18 mouse cellular contexts compared by ENCODE assay signal in genomic region chr14:48289602-48290599, GRCm38 (mm10).
A peak's percentile ranks its signal among the peaks of the same experiment; 100 is the strongest.
DNase-seq lines count a peak whose midpoint lies in the region; ATAC-seq and TF ChIP-seq lines count a peak whose summit lies in the region.
"Had no signal": no experiment of that assay in that cellular context is flagged by ENCODE, and none has a peak within 500 bp of the region (broad histone marks: within the 10 kb centered on the region; RNA-seq: fewer than 3 reads in every experiment).

No protein-coding gene starts in this region.

- DNase-seq in forebrain, postnatal 0 days, result no peak
- no peak for DNase-seq in midbrain, postnatal 0 days (ENCODE audit: low spot score)
- peak; percentile 76 for DNase-seq in lung, postnatal 0 days (ENCODE audit: low spot score)
- no peak for DNase-seq in embryo, embryonic 9.5 days (ENCODE audit: extremely low spot score)
- DNase-seq in testis, postnatal 10 days (ENCODE audit: low spot score), result no peak
- DNase-seq: kidney, adult 18-20 months; retina, postnatal 1 day; thymus, postnatal 25 days had no signal

- no peak overlapping the region for H3K4me3 ChIP-seq in forebrain, postnatal 0 days (ENCODE audit: low read depth, low read length)
- no peak overlapping the region for H3K4me3 ChIP-seq in forebrain, embryonic 16.5 days (replicated peaks; ENCODE audit: low read length)
- no peak overlapping the region for H3K4me3 ChIP-seq in midbrain, postnatal 0 days (ENCODE audit: low read depth, low read length)
- H3K4me3 ChIP-seq in midbrain, embryonic 15.5 days, result no peak overlapping the region
- H3K4me3 ChIP-seq in lung, postnatal 0 days (ENCODE audit: low read depth, low read length), result no peak overlapping the region
- H3K4me3 ChIP-seq: erythroblast, embryonic 14.5 days; hindbrain, embryonic 12.5 days; limb, embryonic 15.5 days; stomach, embryonic 15.5 days had no signal

- 79% methylated on average over 10 of the region's 10 CpGs for WGBS in forebrain, postnatal 0 days
- 78% methylated on average over 10 of the region's 10 CpGs for WGBS in forebrain, embryonic 16.5 days
- WGBS in midbrain, postnatal 0 days, result 77% methylated on average over 10 of the region's 10 CpGs
- 76% methylated on average over 10 of the region's 10 CpGs for whole genome bisulfite sequencing in midbrain, embryonic 15.5 days
- WGBS in lung, postnatal 0 days, result 44% methylated on average over 10 of the region's 10 CpGs

- H3K9me3 ChIP-seq in forebrain, postnatal 0 days (ENCODE audit: low read length), result no peaks in the 10 kb centered on the region
- H3K9me3 ChIP-seq in forebrain, embryonic 16.5 days (ENCODE audit: control insufficient read depth, low read length), result no peaks in the 10 kb centered on the region
- no peaks in the 10 kb centered on the region for H3K9me3 ChIP-seq in midbrain, postnatal 0 days (ENCODE audit: low read length)
- no peaks in the 10 kb centered on the region for H3K9me3 ChIP-seq in midbrain, embryonic 15.5 days
- no peaks in the 10 kb centered on the region for H3K9me3 ChIP-seq in lung, postnatal 0 days (ENCODE audit: low read length)
- H3K9me3 ChIP-seq: G1E; hindbrain, embryonic 12.5 days; limb, embryonic 15.5 days; stomach, embryonic 15.5 days had no signal

- TF ChIP-seq EP300 in lung, postnatal 0 days (IDR thresholded peaks at IDR 0.05), result peak; percentile 83

- no peaks in the 10 kb centered on the region for H3K27me3 ChIP-seq in forebrain, postnatal 0 days (ENCODE audit: insufficient read depth, low read length)
- no peaks in the 10 kb centered on the region for H3K27me3 ChIP-seq in forebrain, embryonic 16.5 days (replicated peaks; ENCODE audit: control insufficient read depth, insufficient read depth, low read length)
- H3K27me3 ChIP-seq in midbrain, postnatal 0 days (ENCODE audit: insufficient read depth, low read length), result no peaks in the 10 kb centered on the region
- H3K27me3 ChIP-seq in midbrain, embryonic 15.5 days (replicated peaks), result no peaks in the 10 kb centered on the region
- H3K27me3 ChIP-seq in lung, postnatal 0 days (replicated peaks; ENCODE audit: insufficient read depth, low read length), result no peaks in the 10 kb centered on the region
- H3K27me3 ChIP-seq: hindbrain, embryonic 12.5 days; limb, embryonic 15.5 days; stomach, embryonic 15.5 days had no signal

- ATAC-seq in forebrain, postnatal 0 days, result peak; percentile 59; the same call in 1 of the 2 replicates
- no peak for ATAC-seq in forebrain, embryonic 16.5 days
- ATAC-seq in midbrain, postnatal 0 days (ENCODE audit: low FRiP score), result no peak
- ATAC-seq in midbrain, embryonic 15.5 days (replicated peaks), result no peak
- peak; percentile 66 for ATAC-seq in lung, postnatal 0 days
- ATAC-seq in megakaryocyte progenitor cell, adult 5-6 weeks (replicated peaks; ENCODE audit: poor library complexity), result no peak
- ATAC-seq: midbrain, embryonic 16.5 days had no signal

- no peak overlapping the region for H3K9ac ChIP-seq in forebrain, postnatal 0 days
- H3K9ac ChIP-seq in forebrain, embryonic 16.5 days (replicated peaks; ENCODE audit: low read depth, low read length), result no peak overlapping the region
- H3K9ac ChIP-seq in midbrain, postnatal 0 days (replicated peaks; ENCODE audit: low read length, poor library complexity, severe bottlenecking), result no peak overlapping the region
- no peak overlapping the region for H3K9ac ChIP-seq in midbrain, embryonic 15.5 days
- no peak overlapping the region for H3K9ac ChIP-seq in lung, postnatal 0 days (replicated peaks; ENCODE audit: low read depth)
- H3K9ac ChIP-seq: hindbrain, embryonic 12.5 days; limb, embryonic 15.5 days; stomach, embryonic 15.5 days had no signal

- H3K4me1 ChIP-seq in forebrain, postnatal 0 days (ENCODE audit: insufficient read depth), result no peaks in the 10 kb centered on the region
- H3K4me1 ChIP-seq in forebrain, embryonic 16.5 days (replicated peaks; ENCODE audit: control insufficient read depth, insufficient read depth, low read length), result no peaks in the 10 kb centered on the region
- no peaks in the 10 kb centered on the region for H3K4me1 ChIP-seq in midbrain, postnatal 0 days (ENCODE audit: insufficient read depth, low read length)
- H3K4me1 ChIP-seq in midbrain, embryonic 15.5 days, result no peaks in the 10 kb centered on the region
- peaks cover 10% of the 10 kb centered on the region for H3K4me1 ChIP-seq in lung, postnatal 0 days (ENCODE audit: insufficient read depth, low read depth, low read length)
- H3K4me1 ChIP-seq: stomach, embryonic 15.5 days had no signal

- TF ChIP-seq CTCF in forebrain, postnatal 0 days (IDR thresholded peaks at IDR 0.05; ENCODE audit: low read depth), result peak; percentile 27; the same call in 1 of the 2 replicates
- TF ChIP-seq CTCF in midbrain, postnatal 0 days (IDR thresholded peaks at IDR 0.05), result 0 out of 2 replicates have a peak, but pooled peaks have one; percentile 10
- TF ChIP-seq CTCF in lung, postnatal 0 days (IDR thresholded peaks at IDR 0.05), result peak; percentile 37

- no peak overlapping the region for H3K27ac ChIP-seq in forebrain, postnatal 0 days (ENCODE audit: low read depth, low read length)
- H3K27ac ChIP-seq in forebrain, embryonic 16.5 days (ENCODE audit: low read length), result no peak overlapping the region
- H3K27ac ChIP-seq in midbrain, postnatal 0 days (ENCODE audit: low read depth, low read length), result no peak overlapping the region
- no peak overlapping the region for H3K27ac ChIP-seq in midbrain, embryonic 15.5 days
- peak overlapping the region; percentile 39 for H3K27ac ChIP-seq in lung, postnatal 0 days (ENCODE audit: low read length)
- H3K27ac ChIP-seq: hindbrain, embryonic 12.5 days; limb, embryonic 15.5 days; macrophage; stomach, embryonic 15.5 days had no signal

- no peak overlapping the region for H3K4me2 ChIP-seq in forebrain, postnatal 0 days (ENCODE audit: low read depth)
- no peak overlapping the region for H3K4me2 ChIP-seq in forebrain, embryonic 16.5 days (ENCODE audit: low read length)
- no peak overlapping the region for H3K4me2 ChIP-seq in midbrain, postnatal 0 days (ENCODE audit: low read depth, low read length, poor library complexity, severe bottlenecking)
- no peak overlapping the region for H3K4me2 ChIP-seq in midbrain, embryonic 15.5 days
- no peak overlapping the region for H3K4me2 ChIP-seq in lung, postnatal 0 days (replicated peaks; ENCODE audit: low read depth, low read length)
- H3K4me2 ChIP-seq: hindbrain, embryonic 12.5 days; limb, embryonic 15.5 days; stomach, embryonic 15.5 days had no signal

- H3K36me3 ChIP-seq in forebrain, postnatal 0 days (ENCODE audit: insufficient read depth), result no peaks in the 10 kb centered on the region
- no peaks in the 10 kb centered on the region for H3K36me3 ChIP-seq in forebrain, embryonic 16.5 days (ENCODE audit: control insufficient read depth, insufficient read depth)
- no peaks in the 10 kb centered on the region for H3K36me3 ChIP-seq in midbrain, postnatal 0 days (ENCODE audit: insufficient read depth, low read length)
- no peaks in the 10 kb centered on the region for H3K36me3 ChIP-seq in midbrain, embryonic 15.5 days (replicated peaks)
- H3K36me3 ChIP-seq in lung, postnatal 0 days (ENCODE audit: insufficient read depth, low read length), result no peaks in the 10 kb centered on the region
- H3K36me3 ChIP-seq: G1E; hindbrain, embryonic 12.5 days; limb, embryonic 15.5 days; stomach, embryonic 15.5 days had no signal

Comparison
In these comparisons a context has a peak if more than half of its experiments do, and no peak if none do; other contexts are left out.
1. ATAC-seq: peak in forebrain, postnatal 0 days (single experiment) and lung, postnatal 0 days (single experiment); none in forebrain, embryonic 16.5 days (single experiment), midbrain, postnatal 0 days (single experiment), midbrain, embryonic 15.5 days (single experiment) and megakaryocyte progenitor cell, adult 5-6 weeks (single experiment).
2. Peak in every context shown above with its lines, with median percentiles within 50 percentile points of each other: CTCF ChIP-seq.